Mouse (Mus musculus) small intestine, adult 2 months (tissue): Measurements from ENCODE around the gene Trim39.

Experiments
- CTCF ChIP-seq: fragments of 200-500 bp; IDR thresholded peaks from 2 replicates; pipeline ENCODE4 v1.5.1; 2012; ENCODE audit warnings: low read depth, mild to moderate bottlenecking, control low read depth, inconsistent platforms, low read length, moderate library complexity, mixed read lengths; ENCODE audit not compliant: insufficient replicate concordance, insufficient read length; ENCODE audit errors: extremely low read depth
- POLR2A ChIP-seq: fragments of 200-500 bp; IDR thresholded peaks from 2 replicates; pipeline ENCODE4 v1.6.1; 2012; ENCODE audit warnings: low read depth, mild to moderate bottlenecking, control low read depth, inconsistent platforms, low read length, moderate library complexity

DNA sequence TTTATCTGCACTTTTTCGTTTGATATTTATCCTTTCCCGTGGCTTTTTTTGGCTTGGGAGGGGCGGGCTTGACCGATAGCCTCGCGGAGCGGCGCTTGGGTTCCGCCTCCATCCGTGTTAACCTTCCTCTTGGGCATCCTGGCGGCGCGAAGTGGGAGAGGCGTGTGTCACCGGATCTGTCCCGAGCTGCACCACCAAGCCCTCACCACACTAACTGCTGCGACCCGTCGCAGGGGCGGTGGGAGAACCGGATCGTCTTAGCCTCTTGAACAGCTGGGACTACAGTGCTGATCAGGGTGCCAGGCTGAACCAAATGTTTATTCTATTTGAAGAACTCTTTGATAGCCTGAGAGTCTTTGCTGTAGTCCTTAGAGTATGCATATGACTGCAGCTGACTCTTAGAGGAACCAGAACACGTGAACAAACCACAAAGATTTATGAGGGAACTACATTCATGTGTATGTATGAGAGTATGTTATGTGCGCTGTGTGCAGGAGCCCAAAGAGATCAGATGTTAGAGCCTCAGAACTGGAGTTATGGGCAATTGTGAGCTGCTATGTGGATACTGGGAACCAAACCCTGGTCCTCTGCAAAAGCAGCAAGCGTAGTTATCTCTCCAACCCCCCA, 19.7 kb downstream of the Trim39 start:
- TF ChIP-seq CTCF, result no peak
- TF ChIP-seq POLR2A, result no peak
